Mouse (Mus musculus) thymus, adult 2 months (tissue): ENCODE measurements around the gene Gna13.

Experiments
- CTCF ChIP-seq: fragments of 200-500 bp; IDR thresholded peaks from 2 replicates; pipeline ENCODE4 v1.5.1; 2012; ENCODE audit warnings: mild to moderate bottlenecking, control low read depth, low read length, moderate library complexity, borderline replicate concordance; ENCODE audit not compliant: control insufficient read depth, poor library complexity, insufficient read depth; ENCODE audit errors: extremely low read depth
- POLR2A ChIP-seq: fragments of 200-500 bp; IDR thresholded peaks from 2 replicates; pipeline ENCODE4 v1.6.1; 2012; ENCODE audit warnings: mild to moderate bottlenecking, low read length, control low read depth, moderate library complexity; ENCODE audit not compliant: control insufficient read depth, poor library complexity, insufficient read depth; ENCODE audit errors: extremely low read depth

- no peak for TF ChIP-seq POLR2A
- no peak for TF ChIP-seq CTCF
Observed at GRCm38 (mm10) chr11:109327381-109327780, 35.2 kb upstream of the Gna13 start.
